Mouse (Mus musculus): ENCODE data around the gene H2al1a. TPM values are rescaled to one million over a fixed set of nuclear protein-coding genes. Genes with fewer than 3 reads are reported as not detected.
"Not testable (repeated sequence)": the region's sequence is repeated elsewhere in the genome, so short reads cannot be mapped to it uniquely, and the experiment has no call there.

The H2al1a gene
- total RNA-seq, 2 experiments from 2014 or later = not detected

DNA sequence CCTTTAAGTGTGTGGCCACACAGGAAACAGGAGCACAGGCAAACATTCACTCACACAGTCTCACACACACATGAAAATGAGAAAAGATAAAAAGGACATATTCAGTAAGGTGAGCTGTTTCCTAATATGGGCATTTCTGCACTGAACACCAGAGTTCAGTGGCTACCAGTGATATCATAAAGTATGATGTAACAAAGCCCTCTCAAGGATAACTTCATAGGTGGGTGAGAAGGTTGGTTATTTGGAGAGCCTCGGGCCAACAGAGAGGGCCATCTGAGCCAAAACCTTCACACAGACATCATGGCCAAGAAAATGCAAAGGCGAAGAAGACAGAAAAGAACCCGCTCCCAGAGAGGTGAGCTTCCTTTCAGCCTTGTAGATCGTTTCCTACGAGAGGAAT is 25.3 kb downstream of the H2al1a start, which contains the start of gene H2al1i:
Gene H2al1i (plus strand): TSS at position 301 of the 400 bp plus-strand sequence.
- DNase-seq (ENCODE audit: low spot score); intact Hi-C loops (cut with DNase I): not testable (repeated sequence)

DNA sequence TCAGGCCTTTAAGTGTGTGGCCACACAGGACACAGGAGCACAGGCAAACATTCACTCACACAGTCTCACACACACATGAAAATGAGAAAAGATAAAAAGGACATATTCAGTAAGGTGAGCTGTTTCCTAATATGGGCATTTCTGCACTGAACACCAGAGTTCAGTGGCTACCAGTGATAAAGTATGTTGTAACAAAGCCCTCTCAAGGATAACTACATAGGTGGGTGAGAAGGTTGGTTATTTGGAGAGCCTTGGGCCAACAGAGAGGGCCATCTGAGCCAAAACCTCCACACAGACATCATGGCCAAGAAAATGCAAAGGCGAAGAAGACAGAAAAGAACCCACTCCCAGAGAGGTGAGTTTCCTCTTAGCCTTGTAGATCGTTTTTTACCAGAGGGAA is 28.5 kb downstream of the H2al1a start, which contains the start of gene H2al1j:
Gene H2al1j (plus strand): TSS at position 301 of the 400 bp plus-strand sequence.
- DNase-seq (ENCODE audit: low spot score); intact Hi-C loops (cut with DNase I): not testable (repeated sequence)

DNA sequence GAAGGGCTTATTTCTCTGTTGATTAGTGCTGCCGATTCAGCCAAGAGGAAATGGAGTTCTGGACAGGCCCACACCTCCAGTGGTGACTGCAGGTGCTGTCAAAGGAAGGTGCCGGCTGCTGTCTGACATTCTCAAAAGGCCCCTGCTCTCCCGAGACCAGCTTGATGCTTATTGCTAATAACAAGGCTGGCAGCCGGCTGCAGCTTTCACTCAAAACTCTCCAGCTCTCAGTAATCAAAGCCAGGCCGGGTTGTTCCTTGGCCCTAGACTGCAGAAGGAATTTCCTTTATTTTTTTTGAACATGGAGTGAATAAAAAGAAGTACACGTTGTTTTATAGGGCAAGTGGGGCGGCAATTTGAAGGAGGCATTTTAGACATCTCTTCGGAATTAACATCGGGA is 46.7 kb downstream of the H2al1a start:
- intact Hi-C loops (cut with DNase I) = no loop called here
- DNase-seq (ENCODE audit: low spot score) = no peak

DNA sequence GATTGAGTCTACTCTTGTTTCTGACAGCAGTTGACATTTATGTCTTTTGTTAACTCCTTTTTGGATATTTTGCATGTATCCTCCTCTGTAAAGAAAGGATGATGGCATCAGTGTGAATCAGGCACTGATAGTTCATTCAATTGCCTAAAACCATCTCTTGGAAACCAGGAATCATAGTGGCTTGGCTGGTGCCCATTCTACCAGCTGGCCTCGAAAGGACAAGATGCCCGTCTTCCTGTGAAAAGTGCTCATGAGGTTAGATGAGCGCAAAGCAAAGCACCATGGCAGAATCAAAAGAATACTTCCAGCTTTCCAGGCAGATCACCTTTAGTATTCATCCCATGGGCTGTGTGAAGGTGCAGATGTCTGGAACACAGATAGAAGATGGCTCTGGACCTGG is 47.7 kb downstream of the H2al1a start:
- DNase-seq (ENCODE audit: low spot score) = no peak
- intact Hi-C loops (cut with DNase I) = no loop called here

Other genes starting within 250 kb of the H2al1a start
- not detected for gene H2al1b, start 3.2 kb downstream of the H2al1a start, total RNA-seq (2021)
- gene H2al1c, start 6.4 kb downstream of the H2al1a start, total RNA-seq (2021) = not detected
- gene H2al1d, start 9.6 kb downstream of the H2al1a start, total RNA-seq (2021) = not detected
- not detected for gene H2al1e, start 12.7 kb downstream of the H2al1a start, total RNA-seq (2021)
- not detected for gene H2al1f, start 15.9 kb downstream of the H2al1a start, total RNA-seq (2021)
- not detected for gene H2al1g, start 19.0 kb downstream of the H2al1a start, total RNA-seq (2021)
- gene H2al1h, start 22.2 kb downstream of the H2al1a start, total RNA-seq (2021) = not detected
- gene H2al1i, start 25.4 kb downstream of the H2al1a start, total RNA-seq (2021) = not detected
- gene H2al1j, start 28.6 kb downstream of the H2al1a start, total RNA-seq (2021) = not detected